Mouse (Mus musculus): ENCODE results near the gene Abhd14b. TPM values are rescaled to one million over a fixed set of nuclear protein-coding genes. Genes with fewer than 3 reads are reported as not detected.

Abhd14b gene
- 4.2 and 4.7 TPM in 2 replicates for polyA plus RNA-seq (2016; fragmentation: Nextera tagmentation; extraction: Ambion mirVana)

DNA sequence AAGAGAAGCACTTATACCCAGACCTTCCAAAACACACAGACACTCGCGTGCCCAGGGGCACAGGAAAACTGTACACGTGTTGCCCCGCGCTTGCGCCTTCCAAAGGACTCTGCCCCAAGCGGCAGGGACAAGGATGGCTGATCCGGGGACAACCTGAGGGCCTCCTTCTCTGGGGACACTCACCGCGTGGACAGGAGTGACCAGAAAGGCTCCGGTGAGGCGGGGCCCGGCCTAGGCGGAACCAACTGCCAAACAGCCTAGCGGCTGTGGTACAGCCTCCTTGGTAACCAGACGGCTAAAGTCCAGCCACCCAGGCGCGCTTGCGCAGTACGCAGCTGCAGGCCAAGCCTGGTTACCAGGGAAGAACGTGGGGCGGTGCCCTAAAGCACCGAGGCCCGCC lies at the start of gene Abhd14b, which contains the start of gene Abhd14a:
Gene Abhd14b, plus strand, starts transcription at position 112 of the 400 bp plus-strand sequence.
Gene Abhd14a, minus strand, starts transcription at position 331 of the 400 bp plus-strand sequence.
- H3K4me3 ChIP-seq, result peak within 1 kb of the TSS; percentile 51
- H3K4me2 ChIP-seq (replicated peaks), result peak within 1 kb of the TSS; percentile 58
- H3K4me1 ChIP-seq, result peaks cover 48% of the 10 kb centered on the region
- H3K36me3 ChIP-seq, result no peaks in the 10 kb centered on the region
- 1% methylated on average over 24 of the region's 24 CpGs for WGBS
- ATAC-seq (ENCODE audit: low FRiP score, low read depth), result peak; percentile 85
- peak within 1 kb of the TSS; percentile 71 for H3K27ac ChIP-seq (replicated peaks)
- no peaks in the 10 kb centered on the region for H3K9me3 ChIP-seq
- no peaks in the 10 kb centered on the region for H3K27me3 ChIP-seq
- H3K9ac ChIP-seq (replicated peaks), result peak within 1 kb of the TSS; percentile 72

- no peak overlapping the region for H3K9ac ChIP-seq (replicated peaks)
- no peak overlapping the region for H3K27ac ChIP-seq (replicated peaks)
- 88% methylated on average over 4 of the region's 4 CpGs for WGBS
- H3K4me3 ChIP-seq, result no peak overlapping the region
- H3K4me2 ChIP-seq (replicated peaks), result no peak overlapping the region
- peaks cover 20% of the 10 kb centered on the region for H3K4me1 ChIP-seq
- no peaks in the 10 kb centered on the region for H3K27me3 ChIP-seq
- H3K9me3 ChIP-seq, result no peaks in the 10 kb centered on the region
- no peak for ATAC-seq (ENCODE audit: low FRiP score, low read depth)
- no peaks in the 10 kb centered on the region for H3K36me3 ChIP-seq
Observed at GRCm38 (mm10) chr9:106397733-106398132, 49.5 kb upstream of the Abhd14b start.

GRCm38 (mm10) chr9:106398667-106399311 lies 48.5 kb upstream of the Abhd14b start:
- 80% methylated on average over 9 of the region's 9 CpGs for WGBS
- H3K4me2 ChIP-seq (replicated peaks), result no peak overlapping the region
- ATAC-seq (ENCODE audit: low FRiP score, low read depth), result no peak

DNA sequence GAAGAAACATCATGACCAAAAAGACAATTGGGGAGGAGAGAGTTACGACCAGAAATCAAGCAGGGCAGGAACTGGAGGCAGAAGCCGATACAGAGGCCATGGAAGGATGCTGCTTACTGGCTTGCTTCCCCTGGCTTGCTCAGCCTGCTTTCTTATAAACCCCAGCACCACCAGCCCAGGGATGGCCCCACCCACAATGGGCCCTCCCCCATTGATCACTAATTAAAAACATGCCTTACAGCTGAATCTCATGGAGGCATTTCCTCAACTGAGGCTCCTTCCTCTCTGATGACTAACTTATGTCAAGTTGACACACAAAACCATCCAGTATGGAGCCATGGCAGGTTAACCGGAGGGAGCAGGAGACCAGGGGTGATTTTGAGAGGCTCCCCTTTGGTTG lies 47.5 kb upstream of the Abhd14b start:
- 78% methylated on average over 3 of the region's 3 CpGs for WGBS
- Histone ChIP-seq H3K4me1 (peaks cover 7% of the 10 kb centered on the region), H3K4me3 (no peak overlapping the region)

More at GRCm38 (mm10) chr9:106398667-106399311, 48.5 kb upstream of the Abhd14b start:
- no peak overlapping the region for H3K27ac ChIP-seq (replicated peaks)
- H3K9ac ChIP-seq (replicated peaks), result no peak overlapping the region
- H3K4me1 ChIP-seq, result peaks cover 13% of the 10 kb centered on the region
- no peak overlapping the region for H3K4me3 ChIP-seq
- H3K36me3 ChIP-seq, result no peaks in the 10 kb centered on the region
- H3K9me3 ChIP-seq, result no peaks in the 10 kb centered on the region
- H3K27me3 ChIP-seq, result no peaks in the 10 kb centered on the region

GRCm38 (mm10) chr9:106402149-106402548 lies 45.1 kb upstream of the Abhd14b start:
- H3K27ac ChIP-seq (replicated peaks), result no peak overlapping the region
- no peaks in the 10 kb centered on the region for H3K27me3 ChIP-seq
- no peaks in the 10 kb centered on the region for H3K36me3 ChIP-seq
- WGBS, result 86% methylated on average over 5 of the region's 5 CpGs
- no peak for ATAC-seq (ENCODE audit: low FRiP score, low read depth)
- H3K4me3 ChIP-seq, result no peak overlapping the region
- no peak overlapping the region for H3K9ac ChIP-seq (replicated peaks)
- no peak overlapping the region for H3K4me2 ChIP-seq (replicated peaks)
- H3K9me3 ChIP-seq, result no peaks in the 10 kb centered on the region
- 0 out of 2 replicates have a peak, but pooled peaks cover 3% of the 10 kb centered on the region for H3K4me1 ChIP-seq

More for the DNA sequence above, 47.5 kb upstream of the Abhd14b start:
- no peak overlapping the region for H3K4me2 ChIP-seq (replicated peaks)
- no peaks in the 10 kb centered on the region for H3K27me3 ChIP-seq
- no peaks in the 10 kb centered on the region for H3K36me3 ChIP-seq
- H3K9ac ChIP-seq (replicated peaks), result no peak overlapping the region
- no peak for ATAC-seq (ENCODE audit: low FRiP score, low read depth)
- H3K27ac ChIP-seq (replicated peaks), result no peak overlapping the region
- no peaks in the 10 kb centered on the region for H3K9me3 ChIP-seq

DNA sequence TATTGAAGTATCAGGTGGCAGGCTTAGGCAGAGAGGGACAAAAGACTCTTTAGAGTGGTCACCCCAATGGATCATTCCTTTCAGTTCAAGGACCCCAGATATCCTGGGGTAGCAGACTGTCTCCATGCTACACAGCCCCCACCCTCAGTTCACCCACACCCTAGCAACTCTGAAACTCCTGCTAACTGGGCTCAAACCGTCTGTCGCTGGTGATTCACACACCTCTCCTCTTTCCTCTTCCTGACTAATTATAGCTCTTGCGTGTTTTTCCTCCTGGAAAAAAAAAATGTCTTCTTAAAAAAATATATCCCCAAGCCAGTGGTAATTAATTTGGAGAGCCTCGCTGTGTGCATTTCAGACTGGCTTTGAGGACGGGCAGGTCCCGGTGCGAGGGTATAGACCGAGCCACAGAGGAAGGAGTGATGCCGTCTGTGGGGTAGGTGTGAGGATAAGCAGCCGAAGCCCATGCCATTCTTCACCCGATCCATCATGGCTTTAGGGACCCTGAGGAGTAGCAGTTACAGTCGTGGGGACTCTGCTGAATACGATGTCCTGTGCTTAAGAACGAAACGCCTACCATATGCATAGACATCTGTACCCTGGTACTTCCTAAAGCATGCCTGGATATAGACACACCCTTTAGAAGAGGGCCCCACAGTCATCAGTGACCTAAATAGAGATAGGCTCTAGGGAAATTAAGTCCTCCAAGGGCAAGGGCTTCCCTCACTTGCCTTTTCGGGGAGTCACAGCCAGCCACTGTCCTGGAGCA lies 44.5 kb upstream of the Abhd14b start:
- ATAC-seq (ENCODE audit: low FRiP score, low read depth), result no peak
- no peak overlapping the region for H3K4me2 ChIP-seq (replicated peaks)
- 0 out of 2 replicates have a peak, but pooled peaks cover 3% of the 10 kb centered on the region for H3K4me1 ChIP-seq
- no peaks in the 10 kb centered on the region for H3K9me3 ChIP-seq
- no peaks in the 10 kb centered on the region for H3K36me3 ChIP-seq
- WGBS, result 89% methylated on average over 16 of the region's 16 CpGs
- no peak overlapping the region for H3K4me3 ChIP-seq
- no peaks in the 10 kb centered on the region for H3K27me3 ChIP-seq
- no peak overlapping the region for H3K27ac ChIP-seq (replicated peaks)
- H3K9ac ChIP-seq (replicated peaks), result no peak overlapping the region

DNA sequence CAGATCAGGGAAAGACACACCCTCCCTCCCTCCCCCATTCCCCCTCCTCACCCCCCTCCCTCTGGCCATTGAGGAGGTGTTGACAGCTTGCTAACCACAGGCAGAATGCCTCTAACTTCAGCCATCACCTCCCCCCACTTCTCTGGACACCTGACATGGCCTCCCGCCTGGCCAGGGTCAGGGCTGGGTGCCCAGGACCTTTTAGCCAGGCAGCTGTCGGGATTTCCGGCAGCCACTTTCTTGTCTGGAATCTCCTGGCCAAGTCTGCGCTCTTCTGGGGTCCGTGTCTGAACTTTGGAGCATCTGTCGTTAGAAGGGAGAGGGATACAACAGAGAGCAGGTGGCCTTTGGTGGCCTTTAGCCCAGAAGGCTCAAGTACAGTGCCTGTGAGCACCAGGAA lies 42.0 kb upstream of the Abhd14b start:
- Histone ChIP-seq H3K27ac (replicated peaks) (no peak overlapping the region), H3K36me3 (no peaks in the 10 kb centered on the region), H3K4me3 (no peak overlapping the region), H3K9me3 (no peaks in the 10 kb centered on the region), H3K4me2 (replicated peaks) (no peak overlapping the region), H3K9ac (replicated peaks) (no peak overlapping the region), H3K4me1 (peaks cover 8% of the 10 kb centered on the region; the same call in 1 of the 2 replicates), H3K27me3 (no peaks in the 10 kb centered on the region)
- no peak for ATAC-seq (ENCODE audit: low FRiP score, low read depth)
- 41% methylated on average over 6 of the region's 6 CpGs for WGBS

DNA sequence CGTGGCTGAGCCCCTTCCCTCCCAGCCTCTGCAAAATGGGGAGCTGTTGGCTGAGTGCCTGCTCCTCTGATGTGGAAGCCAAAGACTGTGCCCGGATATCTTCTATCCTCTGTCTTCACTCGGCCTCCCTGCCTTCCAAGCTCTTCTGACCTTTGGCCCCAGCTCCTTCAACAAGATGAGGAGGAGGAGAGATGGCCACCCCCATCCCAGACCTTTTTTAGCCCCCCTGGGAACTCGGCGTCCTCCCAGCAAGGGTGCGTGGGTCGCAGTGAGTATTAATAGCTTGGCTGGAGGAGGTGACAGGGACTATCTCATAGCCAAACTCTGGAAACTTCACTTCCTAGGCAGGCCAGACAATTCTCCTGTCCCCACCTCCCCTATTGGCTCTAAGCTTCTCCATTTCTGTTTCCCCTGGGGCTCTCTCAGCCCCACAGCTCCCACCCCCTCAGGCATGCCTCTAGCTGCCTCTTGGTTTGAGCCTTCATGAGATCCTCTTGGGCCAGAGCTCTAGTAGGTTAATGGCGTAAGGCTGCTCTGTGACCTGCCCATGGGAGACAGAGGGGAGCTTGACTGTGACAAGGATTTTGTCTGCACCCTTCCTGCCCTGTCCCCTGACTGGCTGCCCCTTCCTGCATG lies 40.7 kb upstream of the Abhd14b start:
- H3K9me3 ChIP-seq, result no peaks in the 10 kb centered on the region
- H3K4me1 ChIP-seq, result peaks cover 11% of the 10 kb centered on the region; the same call in 1 of the 2 replicates
- H3K4me2 ChIP-seq (replicated peaks), result no peak overlapping the region
- no peak for ATAC-seq (ENCODE audit: low FRiP score, low read depth)
- H3K9ac ChIP-seq (replicated peaks), result no peak overlapping the region
- H3K27me3 ChIP-seq, result no peaks in the 10 kb centered on the region
- no peak overlapping the region for H3K27ac ChIP-seq (replicated peaks)
- 57% methylated on average over 8 of the region's 8 CpGs for WGBS
- no peak overlapping the region for H3K4me3 ChIP-seq
- H3K36me3 ChIP-seq, result no peaks in the 10 kb centered on the region

DNA sequence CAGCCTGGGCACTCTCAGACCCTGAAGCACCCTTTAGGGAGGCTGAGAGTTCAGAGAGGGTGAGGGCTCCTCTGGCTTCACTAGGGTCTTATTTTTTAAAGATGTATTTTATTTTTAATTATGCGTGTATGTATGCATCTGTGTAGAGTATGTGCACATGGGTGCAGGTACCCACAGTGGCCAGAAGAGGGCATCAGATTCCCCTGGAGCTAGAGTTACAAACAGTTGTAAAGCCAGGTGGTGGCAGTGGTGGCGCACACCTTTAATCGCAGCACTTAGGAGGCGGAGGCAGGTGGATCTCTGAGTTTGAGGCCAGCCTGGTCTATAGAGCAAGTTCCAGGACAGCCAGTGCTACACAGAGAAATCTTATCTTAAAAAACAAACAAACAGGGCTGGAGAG lies 38.2 kb upstream of the Abhd14b start:
- 94% methylated on average over 4 of the region's 4 CpGs for WGBS

GRCm38 (mm10) chr9:106410086-106410650 lies 37.1 kb upstream of the Abhd14b start:
- no peaks in the 10 kb centered on the region for H3K9me3 ChIP-seq
- no peak overlapping the region for H3K4me3 ChIP-seq
- no peak overlapping the region for H3K9ac ChIP-seq (replicated peaks)
- H3K36me3 ChIP-seq, result no peaks in the 10 kb centered on the region
- H3K4me1 ChIP-seq, result peaks cover 13% of the 10 kb centered on the region; the same call in 1 of the 2 replicates
- 83% methylated on average over 2 of the region's 2 CpGs for WGBS
- H3K4me2 ChIP-seq (replicated peaks), result no peak overlapping the region
- no peak overlapping the region for H3K27ac ChIP-seq (replicated peaks)
- no peak for ATAC-seq (ENCODE audit: low FRiP score, low read depth)
- no peaks in the 10 kb centered on the region for H3K27me3 ChIP-seq

More for the DNA sequence above, 38.2 kb upstream of the Abhd14b start:
- Histone ChIP-seq H3K4me3 (no peak overlapping the region), H3K27me3 (no peaks in the 10 kb centered on the region), H3K4me1 (peaks cover 14% of the 10 kb centered on the region; the same call in 1 of the 2 replicates), H3K27ac (replicated peaks) (no peak overlapping the region), H3K9ac (replicated peaks) (no peak overlapping the region), H3K9me3 (no peaks in the 10 kb centered on the region), H3K36me3 (no peaks in the 10 kb centered on the region), H3K4me2 (replicated peaks) (no peak overlapping the region)
- no peak for ATAC-seq (ENCODE audit: low FRiP score, low read depth)

GRCm38 (mm10) chr9:106411091-106411594 lies 36.1 kb upstream of the Abhd14b start:
- H3K9ac ChIP-seq (replicated peaks), result no peak overlapping the region
- no peaks in the 10 kb centered on the region for H3K27me3 ChIP-seq
- H3K4me1 ChIP-seq, result peaks cover 11% of the 10 kb centered on the region; the same call in 1 of the 2 replicates
- ATAC-seq (ENCODE audit: low FRiP score, low read depth), result no peak
- no peaks in the 10 kb centered on the region for H3K9me3 ChIP-seq
- no peak overlapping the region for H3K4me3 ChIP-seq
- 89% methylated on average over 9 of the region's 9 CpGs for WGBS
- no peak overlapping the region for H3K27ac ChIP-seq (replicated peaks)
- no peak overlapping the region for H3K4me2 ChIP-seq (replicated peaks)
- no peaks in the 10 kb centered on the region for H3K36me3 ChIP-seq
